In genomic region chr19:46086337-46086736, GRCm38 (mm10) we compare ENCODE assay signal across 10 mouse cellular contexts. TPM values are rescaled to one million over a fixed set of nuclear protein-coding genes. Genes with fewer than 3 reads are reported as not detected.
DNase-seq lines count a peak whose midpoint lies in the region; ATAC-seq and TF ChIP-seq lines count a peak whose summit lies in the region.
"Had no signal": no experiment of that assay in that cellular context is flagged by ENCODE, and none has a peak within 500 bp of the region (broad histone marks: within the 10 kb centered on the region; RNA-seq: fewer than 3 reads in every experiment).

No protein-coding gene starts in this region.

- H3K4me1 ChIP-seq in intestine, embryonic 14.5 days (replicated peaks; ENCODE audit: control insufficient read depth, insufficient read depth, low read length) = no peaks in the 10 kb centered on the region
- H3K4me1 ChIP-seq in intestine, embryonic 16.5 days (ENCODE audit: control insufficient read depth, insufficient read depth, low read length) = no peaks in the 10 kb centered on the region
- H3K4me1 ChIP-seq in E14TG2a.4 (replicated peaks; ENCODE audit: low read depth, low read length) = peaks cover 47% of the 10 kb centered on the region
- no peaks in the 10 kb centered on the region for H3K4me1 ChIP-seq in embryonic facial prominence, embryonic 11.5 days (ENCODE audit: control insufficient read depth, insufficient read depth, low read length)
- H3K4me1 ChIP-seq: midbrain, embryonic 12.5 days had no signal

- peak; percentile 95 for TF ChIP-seq CTCF in E14TG2a.4 (conservative IDR thresholded peaks at IDR 0.05; ENCODE audit: low read length)

- no peak overlapping the region for H3K4me3 ChIP-seq in intestine, embryonic 14.5 days (ENCODE audit: low read depth, low read length)
- H3K4me3 ChIP-seq in intestine, embryonic 16.5 days (ENCODE audit: low read length) = no peak overlapping the region
- no peak overlapping the region for H3K4me3 ChIP-seq in E14TG2a.4 (replicated peaks; ENCODE audit: low read length)
- no peak overlapping the region for H3K4me3 ChIP-seq in embryonic facial prominence, embryonic 11.5 days (ENCODE audit: low read depth, low read length)
- H3K4me3 ChIP-seq: midbrain, embryonic 12.5 days had no signal

- intact Hi-C loops in left cerebral cortex, postnatal 10 days (cut with DNase I) = no loop called here

- WGBS in intestine, embryonic 14.5 days = 56% methylated on average over 3 of the region's 3 CpGs
- 57% methylated on average over 3 of the region's 3 CpGs for WGBS in intestine, embryonic 16.5 days
- 51% methylated on average over 3 of the region's 3 CpGs for WGBS in embryonic facial prominence, embryonic 11.5 days

- no peak for ATAC-seq in intestine, embryonic 14.5 days (replicated peaks; ENCODE audit: low FRiP score, low TSS enrichment, low read depth)
- ATAC-seq in intestine, embryonic 16.5 days = no peak
- ATAC-seq in embryonic facial prominence, embryonic 11.5 days (replicated peaks; ENCODE audit: insufficient number of reproducible peaks, low FRiP score, low TSS enrichment, low read depth) = no peak
- ATAC-seq in monocyte, adult 5-6 weeks (replicated peaks; ENCODE audit: insufficient number of reproducible peaks, low FRiP score, low TSS enrichment, poor library complexity, severe bottlenecking) = peak; percentile 62
- ATAC-seq in activated CD4-positive, CD25-positive, alpha-beta regulatory T cell, adult 4 months = no peak

- DNase-seq in intestine, embryonic 14.5 days (ENCODE audit: low spot score) = peak; percentile 62
- DNase-seq in adrenal gland, adult 2 months = peak; percentile 33
- peak; percentile 71 for DNase-seq in embryonic facial prominence, embryonic 11.5 days (ENCODE audit: low spot score)
- DNase-seq in left cerebral cortex, postnatal 10 days (ENCODE audit: extremely low spot score in 1 of 2, low spot score in 2 of 2) = peak; percentile 47 to 56

- no peaks in the 10 kb centered on the region for H3K27me3 ChIP-seq in intestine, embryonic 14.5 days (replicated peaks; ENCODE audit: control insufficient read depth, insufficient read depth, low read length)
- H3K27me3 ChIP-seq in intestine, embryonic 16.5 days (replicated peaks; ENCODE audit: control insufficient read depth, insufficient read depth, low read length) = no peaks in the 10 kb centered on the region
- no peaks in the 10 kb centered on the region for H3K27me3 ChIP-seq in E14TG2a.4 (ENCODE audit: insufficient read depth, low read length)
- no peaks in the 10 kb centered on the region for H3K27me3 ChIP-seq in embryonic facial prominence, embryonic 11.5 days (ENCODE audit: control insufficient read depth, insufficient read depth, low read length)
- H3K27me3 ChIP-seq: midbrain, embryonic 12.5 days had no signal

- no peak overlapping the region for H3K27ac ChIP-seq in intestine, embryonic 14.5 days (ENCODE audit: low read depth)
- no peak overlapping the region for H3K27ac ChIP-seq in intestine, embryonic 16.5 days (ENCODE audit: low read length)
- no peak overlapping the region for H3K27ac ChIP-seq in embryonic facial prominence, embryonic 11.5 days (replicated peaks; ENCODE audit: low read depth, low read length)
- H3K27ac ChIP-seq: midbrain, embryonic 12.5 days had no signal

- H3K9ac ChIP-seq in intestine, embryonic 14.5 days (ENCODE audit: low read length) = no peak overlapping the region
- no peak overlapping the region for H3K9ac ChIP-seq in intestine, embryonic 16.5 days (ENCODE audit: low read depth, low read length)
- H3K9ac ChIP-seq in embryonic facial prominence, embryonic 11.5 days (replicated peaks; ENCODE audit: low read length) = no peak overlapping the region
- H3K9ac ChIP-seq: midbrain, embryonic 12.5 days had no signal

- no peaks in the 10 kb centered on the region for H3K9me3 ChIP-seq in intestine, embryonic 14.5 days (ENCODE audit: control insufficient read depth, low read length)
- H3K9me3 ChIP-seq in intestine, embryonic 16.5 days (ENCODE audit: control insufficient read depth, low read length) = no peaks in the 10 kb centered on the region
- H3K9me3 ChIP-seq in E14TG2a.4 (ENCODE audit: low read length) = no peaks in the 10 kb centered on the region
- H3K9me3 ChIP-seq in embryonic facial prominence, embryonic 11.5 days (replicated peaks; ENCODE audit: control insufficient read depth, low read length) = no peaks in the 10 kb centered on the region
- H3K9me3 ChIP-seq: midbrain, embryonic 12.5 days had no signal

- peaks cover 44% of the 10 kb centered on the region for H3K36me3 ChIP-seq in intestine, embryonic 14.5 days (ENCODE audit: control insufficient read depth, insufficient read depth, low read length)
- H3K36me3 ChIP-seq in intestine, embryonic 16.5 days (ENCODE audit: control insufficient read depth, insufficient read depth, low read length) = peaks cover 19% of the 10 kb centered on the region
- H3K36me3 ChIP-seq in E14TG2a.4 (ENCODE audit: insufficient read depth, low read length) = peaks cover 55% of the 10 kb centered on the region
- H3K36me3 ChIP-seq in embryonic facial prominence, embryonic 11.5 days (replicated peaks; ENCODE audit: control insufficient read depth, insufficient read depth, low read depth, low read length) = peaks cover 20% of the 10 kb centered on the region

- no peak overlapping the region for H3K4me2 ChIP-seq in intestine, embryonic 14.5 days (ENCODE audit: low read length)
- no peak overlapping the region for H3K4me2 ChIP-seq in intestine, embryonic 16.5 days (ENCODE audit: low read depth, low read length)
- no peak overlapping the region for H3K4me2 ChIP-seq in embryonic facial prominence, embryonic 11.5 days (ENCODE audit: low read depth, low read length)
- H3K4me2 ChIP-seq: midbrain, embryonic 12.5 days had no signal

RNA-seq across cellular contexts. Expression of gene Nolc1, which starts 10.7 kb away (rescaled TPM):
- 109 and 110 TPM in 2 replicates for polyA plus RNA-seq in intestine, embryonic 14.5 days (2014; fragmentation: Nextera tagmentation; extraction: Ambion mirVana)
- 77.2 and 88.8 TPM in 2 replicates for polyA plus RNA-seq in intestine, embryonic 16.5 days (2015; fragmentation: Nextera tagmentation; extraction: Ambion mirVana)
- total RNA-seq in adrenal gland, adult 2 months (2021) = 10 to 100 TPM; 44.6 to 72.2 TPM
- polyA plus RNA-seq in adrenal gland, adult 2 months (2012; rRNA removed) = 4.3 and 5.8 TPM in 2 replicates
- polyA plus RNA-seq in embryonic facial prominence, embryonic 11.5 days (2014; fragmentation: Nextera tagmentation; extraction: Ambion mirVana) = 114 and 132 TPM in 2 replicates
- total RNA-seq in left cerebral cortex, postnatal 10 days (2021) = 10 to 100 TPM; 34.6 to 37.3 TPM
- total RNA-seq in monocyte, adult 5-6 weeks (2017) = 30.2 to 54.5 TPM (median 30.5 TPM) in 3 replicates
- 10 to 100 TPM; 55.0 to 74.4 TPM for polyA plus RNA-seq in activated CD4-positive, CD25-positive, alpha-beta regulatory T cell, adult 4 months (2017; shearing (Covaris generic))

RNA-seq across cellular contexts. Expression of gene Ldb1, which starts 41.3 kb away (rescaled TPM):
- 65.6 and 74.6 TPM in 2 replicates for polyA plus RNA-seq in intestine, embryonic 14.5 days (2014; fragmentation: Nextera tagmentation; extraction: Ambion mirVana)
- polyA plus RNA-seq in intestine, embryonic 16.5 days (2015; fragmentation: Nextera tagmentation; extraction: Ambion mirVana) = 23.3 and 26.3 TPM in 2 replicates
- 10 to 100 TPM; 58.2 to 67.1 TPM for total RNA-seq in adrenal gland, adult 2 months (2021)
- 99.3 and 117 TPM in 2 replicates for polyA plus RNA-seq in adrenal gland, adult 2 months (2012; rRNA removed)
- 80.7 and 84.4 TPM in 2 replicates for polyA plus RNA-seq in embryonic facial prominence, embryonic 11.5 days (2014; fragmentation: Nextera tagmentation; extraction: Ambion mirVana)
- 100 to 1,000 TPM in 1 of 2 experiments, 10 to 100 TPM in 1; 99.7 to 101 TPM for total RNA-seq in left cerebral cortex, postnatal 10 days (2021)
- 90.1 to 143 TPM (median 108 TPM) in 3 replicates for total RNA-seq in monocyte, adult 5-6 weeks (2017)
- 10 to 100 TPM; 42.8 to 46.3 TPM for polyA plus RNA-seq in activated CD4-positive, CD25-positive, alpha-beta regulatory T cell, adult 4 months (2017; shearing (Covaris generic))

RNA-seq across cellular contexts. Expression of gene Pprc1, which starts 41.7 kb away (rescaled TPM):
- 48.8 and 51.0 TPM in 2 replicates for polyA plus RNA-seq in intestine, embryonic 14.5 days (2014; fragmentation: Nextera tagmentation; extraction: Ambion mirVana)
- polyA plus RNA-seq in intestine, embryonic 16.5 days (2015; fragmentation: Nextera tagmentation; extraction: Ambion mirVana) = 23.4 and 27.5 TPM in 2 replicates
- 10 to 100 TPM; 22.5 to 36.4 TPM for total RNA-seq in adrenal gland, adult 2 months (2021)
- 16.0 and 19.1 TPM in 2 replicates for polyA plus RNA-seq in adrenal gland, adult 2 months (2012; rRNA removed)
- 46.7 and 57.0 TPM in 2 replicates for polyA plus RNA-seq in embryonic facial prominence, embryonic 11.5 days (2014; fragmentation: Nextera tagmentation; extraction: Ambion mirVana)
- 10 to 100 TPM; 26.2 to 29.1 TPM for total RNA-seq in left cerebral cortex, postnatal 10 days (2021)
- total RNA-seq in monocyte, adult 5-6 weeks (2017) = 4.4 to 21.4 TPM (median 6.6 TPM) in 3 replicates
- polyA plus RNA-seq in activated CD4-positive, CD25-positive, alpha-beta regulatory T cell, adult 4 months (2017; shearing (Covaris generic)) = 10 to 100 TPM; 13.5 to 17.5 TPM

RNA-seq across cellular contexts. Expression of gene Elovl3, which starts 45.4 kb away (rescaled TPM):
- not detected in 2 replicates for polyA plus RNA-seq in intestine, embryonic 14.5 days (2014; fragmentation: Nextera tagmentation; extraction: Ambion mirVana)
- polyA plus RNA-seq in intestine, embryonic 16.5 days (2015; fragmentation: Nextera tagmentation; extraction: Ambion mirVana) = not detected in 2 replicates
- total RNA-seq in adrenal gland, adult 2 months (2021) = 10 to 100 TPM; 54.7 to 59.4 TPM
- 2.6 and 4.8 TPM in 2 replicates for polyA plus RNA-seq in adrenal gland, adult 2 months (2012; rRNA removed)
- polyA plus RNA-seq in embryonic facial prominence, embryonic 11.5 days (2014; fragmentation: Nextera tagmentation; extraction: Ambion mirVana) = 0.14 and 0.21 TPM in 2 replicates
- not detected for total RNA-seq in left cerebral cortex, postnatal 10 days (2021)
- total RNA-seq in monocyte, adult 5-6 weeks (2017) = not detected in 3 replicates
- polyA plus RNA-seq in activated CD4-positive, CD25-positive, alpha-beta regulatory T cell, adult 4 months (2017; shearing (Covaris generic)) = not detected
- total RNA-seq: gastrocnemius, adult 8-10 months had no signal
